Mouse (Mus musculus): Measurements from ENCODE around the gene Acox3. TPM values are rescaled to one million over a fixed set of nuclear protein-coding genes. Genes with fewer than 3 reads are reported as not detected.

Gene Acox3
- polyA plus RNA-seq, 1 experiment from 2014 or later, result 11.4 TPM

GRCm38 (mm10) chr5:35626408-35626807, 43.6 kb downstream of the Acox3 start:
- peaks cover 7% of the 10 kb centered on the region for H3K4me1 ChIP-seq (ENCODE audit: control insufficient read depth, insufficient read depth, low read length)
- H3K9ac ChIP-seq (ENCODE audit: low read depth, low read length), result no peak overlapping the region
- no peak overlapping the region for H3K27ac ChIP-seq (ENCODE audit: low read depth, low read length)
- H3K4me3 ChIP-seq (ENCODE audit: low read depth, low read length), result no peak overlapping the region
- H3K27me3 ChIP-seq (ENCODE audit: control insufficient read depth, insufficient read depth, low read length), result peaks cover 3% of the 10 kb centered on the region; the same call in 1 of the 2 replicates
- WGBS (ENCODE audit: insufficient replicate concordance), result 80% methylated on average over 2 of the region's 2 CpGs
- no peaks in the 10 kb centered on the region for H3K36me3 ChIP-seq (ENCODE audit: control insufficient read depth, insufficient read depth, low read length)
- H3K9me3 ChIP-seq (replicated peaks; ENCODE audit: control insufficient read depth, low read length), result no peaks in the 10 kb centered on the region
- no peak for ATAC-seq (replicated peaks; ENCODE audit: insufficient number of reproducible peaks, low FRiP score, low TSS enrichment)
- H3K4me2 ChIP-seq, result no peak overlapping the region

- Histone ChIP-seq H3K4me3 (ENCODE audit: low read depth, low read length) (no peak overlapping the region), H3K9ac (ENCODE audit: low read depth, low read length) (no peak overlapping the region), H3K9me3 (replicated peaks; ENCODE audit: control insufficient read depth, low read length) (no peaks in the 10 kb centered on the region), H3K4me1 (ENCODE audit: control insufficient read depth, insufficient read depth, low read length) (no peaks in the 10 kb centered on the region), H3K4me2 (no peak overlapping the region), H3K27me3 (ENCODE audit: control insufficient read depth, insufficient read depth, low read length) (peaks cover 3% of the 10 kb centered on the region; the same call in 1 of the 2 replicates), H3K36me3 (ENCODE audit: control insufficient read depth, insufficient read depth, low read length) (no peaks in the 10 kb centered on the region), H3K27ac (ENCODE audit: low read depth, low read length) (no peak overlapping the region)
- ATAC-seq (replicated peaks; ENCODE audit: insufficient number of reproducible peaks, low FRiP score, low TSS enrichment), result no peak
- 53% methylated on average over 7 of the region's 7 CpGs for WGBS (ENCODE audit: insufficient replicate concordance)
These were observed 44.5 kb downstream of the Acox3 start for GRCm38 (mm10) chr5:35627307-35627840.

- Histone ChIP-seq H3K9ac (ENCODE audit: low read depth, low read length) (no peak overlapping the region), H3K27ac (ENCODE audit: low read depth, low read length) (no peak overlapping the region)
These were observed 45.8 kb downstream of the Acox3 start for GRCm38 (mm10) chr5:35628685-35629084.

DNA sequence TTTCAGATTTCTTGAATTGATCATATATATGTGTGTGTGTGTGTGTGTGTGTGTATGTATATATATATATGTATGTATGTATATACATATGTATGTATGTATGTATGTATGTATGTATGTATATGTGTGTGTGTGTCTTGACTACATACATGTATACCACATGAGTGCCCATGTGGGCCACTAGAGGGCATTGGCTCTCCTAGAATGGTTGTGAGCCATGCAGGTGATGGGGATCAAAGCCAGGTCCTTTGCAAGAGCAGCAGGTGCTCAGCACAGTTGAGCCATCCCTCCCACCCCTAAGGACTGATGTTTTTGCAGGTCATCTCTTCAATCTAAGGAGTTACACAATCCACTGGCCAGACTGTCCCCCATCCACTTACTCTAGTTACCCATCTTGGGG, 46.5 kb downstream of the Acox3 start:
- ATAC-seq (replicated peaks; ENCODE audit: insufficient number of reproducible peaks, low FRiP score, low TSS enrichment), result no peak
- H3K4me3 ChIP-seq (ENCODE audit: low read depth, low read length), result no peak overlapping the region
- H3K9ac ChIP-seq (ENCODE audit: low read depth, low read length), result no peak overlapping the region
- H3K4me2 ChIP-seq, result no peak overlapping the region
- H3K9me3 ChIP-seq (replicated peaks; ENCODE audit: control insufficient read depth, low read length), result no peaks in the 10 kb centered on the region
- no peak overlapping the region for H3K27ac ChIP-seq (ENCODE audit: low read depth, low read length)
- no peaks in the 10 kb centered on the region for H3K4me1 ChIP-seq (ENCODE audit: control insufficient read depth, insufficient read depth, low read length)
- no peaks in the 10 kb centered on the region for H3K36me3 ChIP-seq (ENCODE audit: control insufficient read depth, insufficient read depth, low read length)
- H3K27me3 ChIP-seq (ENCODE audit: control insufficient read depth, insufficient read depth, low read length), result peaks cover 3% of the 10 kb centered on the region; the same call in 1 of the 2 replicates

More at GRCm38 (mm10) chr5:35628685-35629084, 45.8 kb downstream of the Acox3 start:
- Histone ChIP-seq H3K9me3 (replicated peaks; ENCODE audit: control insufficient read depth, low read length) (no peaks in the 10 kb centered on the region), H3K4me1 (ENCODE audit: control insufficient read depth, insufficient read depth, low read length) (no peaks in the 10 kb centered on the region), H3K27me3 (ENCODE audit: control insufficient read depth, insufficient read depth, low read length) (peaks cover 3% of the 10 kb centered on the region; the same call in 1 of the 2 replicates), H3K4me2 (no peak overlapping the region), H3K36me3 (ENCODE audit: control insufficient read depth, insufficient read depth, low read length) (no peaks in the 10 kb centered on the region), H3K4me3 (ENCODE audit: low read depth, low read length) (no peak overlapping the region)
- 21% methylated on average over 1 of the region's 1 CpGs for WGBS (ENCODE audit: insufficient replicate concordance)
- ATAC-seq (replicated peaks; ENCODE audit: insufficient number of reproducible peaks, low FRiP score, low TSS enrichment), result no peak

DNA sequence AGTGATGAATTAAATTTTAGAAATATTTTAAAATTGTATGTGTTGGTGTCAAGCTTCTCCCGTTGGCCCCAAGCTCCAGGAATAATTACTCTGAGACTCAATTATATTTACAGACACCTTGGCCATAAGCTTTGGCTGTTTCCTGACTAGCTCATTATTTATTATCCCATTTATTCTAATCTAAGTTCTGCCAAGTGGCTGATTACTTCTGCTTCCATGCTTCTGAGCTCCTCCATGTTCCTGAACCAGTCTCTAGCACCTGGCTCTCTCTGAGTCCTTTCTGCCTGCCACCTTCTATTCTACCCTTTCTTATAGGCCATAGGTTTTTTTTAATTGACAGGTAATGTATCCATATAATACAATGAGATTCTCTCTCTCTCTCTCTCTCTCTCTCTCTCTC, 47.9 kb downstream of the Acox3 start:
- Histone ChIP-seq H3K9ac (ENCODE audit: low read depth, low read length) (no peak overlapping the region), H3K9me3 (replicated peaks; ENCODE audit: control insufficient read depth, low read length) (no peaks in the 10 kb centered on the region), H3K27ac (ENCODE audit: low read depth, low read length) (no peak overlapping the region), H3K27me3 (ENCODE audit: control insufficient read depth, insufficient read depth, low read length) (no peaks in the 10 kb centered on the region; the same call in 1 of the 2 replicates), H3K4me2 (no peak overlapping the region), H3K4me1 (ENCODE audit: control insufficient read depth, insufficient read depth, low read length) (no peaks in the 10 kb centered on the region), H3K4me3 (ENCODE audit: low read depth, low read length) (no peak overlapping the region), H3K36me3 (ENCODE audit: control insufficient read depth, insufficient read depth, low read length) (no peaks in the 10 kb centered on the region)
- ATAC-seq (replicated peaks; ENCODE audit: insufficient number of reproducible peaks, low FRiP score, low TSS enrichment), result no peak
- 93% methylated on average over 1 of the region's 1 CpGs for WGBS (ENCODE audit: insufficient replicate concordance)

DNA sequence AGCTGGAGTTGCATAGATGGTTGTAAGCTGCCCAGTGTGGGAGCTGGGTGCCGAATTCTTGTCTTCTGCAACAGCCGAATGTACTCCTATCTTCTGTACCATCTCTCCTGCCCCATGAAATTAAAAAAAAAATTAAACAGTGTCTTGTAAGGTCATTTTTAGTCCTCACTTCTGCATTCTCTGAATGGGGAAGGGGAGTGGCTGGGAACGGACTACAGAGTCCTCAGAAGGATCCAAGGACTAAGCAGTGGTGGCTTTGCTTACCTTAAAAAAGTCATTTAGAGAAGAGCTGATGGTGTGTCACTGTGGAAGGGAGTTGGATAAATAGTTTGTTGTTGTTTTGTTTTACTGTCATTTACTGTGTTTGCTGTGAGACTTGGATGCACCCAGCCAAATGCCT, 48.4 kb downstream of the Acox3 start:
- Histone ChIP-seq H3K9ac (ENCODE audit: low read depth, low read length) (no peak overlapping the region), H3K27ac (ENCODE audit: low read depth, low read length) (no peak overlapping the region), H3K27me3 (ENCODE audit: control insufficient read depth, insufficient read depth, low read length) (no peaks in the 10 kb centered on the region; the same call in 1 of the 2 replicates), H3K36me3 (ENCODE audit: control insufficient read depth, insufficient read depth, low read length) (no peaks in the 10 kb centered on the region), H3K4me3 (ENCODE audit: low read depth, low read length) (no peak overlapping the region), H3K9me3 (replicated peaks; ENCODE audit: control insufficient read depth, low read length) (no peaks in the 10 kb centered on the region), H3K4me1 (ENCODE audit: control insufficient read depth, insufficient read depth, low read length) (no peaks in the 10 kb centered on the region), H3K4me2 (no peak overlapping the region)
- ATAC-seq (replicated peaks; ENCODE audit: insufficient number of reproducible peaks, low FRiP score, low TSS enrichment), result no peak
- 78% methylated on average over 3 of the region's 3 CpGs for WGBS (ENCODE audit: insufficient replicate concordance)

GRCm38 (mm10) chr5:35631755-35632154, 48.9 kb downstream of the Acox3 start:
- no peak for ATAC-seq (replicated peaks; ENCODE audit: insufficient number of reproducible peaks, low FRiP score, low TSS enrichment)
- Histone ChIP-seq H3K27me3 (ENCODE audit: control insufficient read depth, insufficient read depth, low read length) (no peaks in the 10 kb centered on the region; the same call in 1 of the 2 replicates), H3K4me3 (ENCODE audit: low read depth, low read length) (no peak overlapping the region), H3K36me3 (ENCODE audit: control insufficient read depth, insufficient read depth, low read length) (no peaks in the 10 kb centered on the region), H3K9me3 (replicated peaks; ENCODE audit: control insufficient read depth, low read length) (no peaks in the 10 kb centered on the region), H3K4me2 (no peak overlapping the region), H3K27ac (ENCODE audit: low read depth, low read length) (no peak overlapping the region), H3K9ac (ENCODE audit: low read depth, low read length) (no peak overlapping the region), H3K4me1 (ENCODE audit: control insufficient read depth, insufficient read depth, low read length) (no peaks in the 10 kb centered on the region)
- 38% methylated on average over 5 of the region's 5 CpGs for WGBS (ENCODE audit: insufficient replicate concordance)

DNA sequence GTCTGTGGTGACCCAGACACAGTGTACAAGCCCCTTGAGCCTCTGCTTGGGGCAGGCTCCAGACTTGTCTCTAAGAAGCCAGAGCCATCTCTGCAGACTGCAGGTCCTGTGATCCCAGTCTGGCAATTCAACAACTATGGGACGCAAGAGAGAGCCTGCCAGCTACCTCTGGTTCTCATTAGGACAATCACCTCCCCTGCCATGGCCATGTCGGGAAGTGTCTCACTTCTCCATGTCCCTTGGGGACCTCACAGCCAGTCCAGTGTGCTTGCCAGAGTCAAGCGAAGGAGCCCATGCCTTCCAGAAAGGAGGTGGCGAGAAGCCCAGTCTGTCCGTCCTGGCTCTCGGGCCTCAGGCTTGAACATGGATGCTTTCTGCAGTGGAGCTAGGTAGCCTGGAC, 50.0 kb downstream of the Acox3 start:
- WGBS (ENCODE audit: insufficient replicate concordance), result 80% methylated on average over 6 of the region's 6 CpGs
- Histone ChIP-seq H3K27me3 (ENCODE audit: control insufficient read depth, insufficient read depth, low read length) (no peaks in the 10 kb centered on the region; the same call in 1 of the 2 replicates), H3K4me1 (ENCODE audit: control insufficient read depth, insufficient read depth, low read length) (no peaks in the 10 kb centered on the region), H3K9me3 (replicated peaks; ENCODE audit: control insufficient read depth, low read length) (no peaks in the 10 kb centered on the region), H3K4me2 (no peak overlapping the region), H3K36me3 (ENCODE audit: control insufficient read depth, insufficient read depth, low read length) (no peaks in the 10 kb centered on the region), H3K27ac (ENCODE audit: low read depth, low read length) (no peak overlapping the region), H3K9ac (ENCODE audit: low read depth, low read length) (no peak overlapping the region), H3K4me3 (ENCODE audit: low read depth, low read length) (no peak overlapping the region)
- no peak for ATAC-seq (replicated peaks; ENCODE audit: insufficient number of reproducible peaks, low FRiP score, low TSS enrichment)

- Histone ChIP-seq H3K27me3 (ENCODE audit: control insufficient read depth, insufficient read depth, low read length) (no peaks in the 10 kb centered on the region), H3K36me3 (ENCODE audit: control insufficient read depth, insufficient read depth, low read length) (no peaks in the 10 kb centered on the region), H3K4me2 (no peak overlapping the region), H3K9ac (ENCODE audit: low read depth, low read length) (no peak overlapping the region), H3K4me3 (ENCODE audit: low read depth, low read length) (no peak overlapping the region), H3K27ac (ENCODE audit: low read depth, low read length) (no peak overlapping the region), H3K4me1 (ENCODE audit: control insufficient read depth, insufficient read depth, low read length) (no peaks in the 10 kb centered on the region), H3K9me3 (replicated peaks; ENCODE audit: control insufficient read depth, low read length) (no peaks in the 10 kb centered on the region)
- 80% methylated on average over 2 of the region's 2 CpGs for WGBS (ENCODE audit: insufficient replicate concordance)
- ATAC-seq (replicated peaks; ENCODE audit: insufficient number of reproducible peaks, low FRiP score, low TSS enrichment), result no peak
These were observed 53.2 kb downstream of the Acox3 start for GRCm38 (mm10) chr5:35636016-35636415.

Measured in heart, embryonic 11.5 days (tissue).